Mouse (Mus musculus) MEL (cell line): ENCODE results near the gene Ppfibp2.

Source experiments
- CHD1 ChIP-seq: IDR thresholded peaks from 2 replicates; pipeline ENCODE4 v1.6.1; 2012; ENCODE audit warnings: low read depth, mild to moderate bottlenecking, inconsistent platforms, low read length, improper control_type of control experiment
- MAX ChIP-seq: IDR thresholded peaks from 2 replicates; pipeline ENCODE4 v1.6.1; 2011; ENCODE audit warnings: low read length, improper control_type of control experiment
- TBP ChIP-seq: IDR thresholded peaks from 2 replicates; pipeline ENCODE4 v1.8.0; 2011; ENCODE audit warnings: low read depth, low read length, improper control_type of control experiment
- ZMIZ1 ChIP-seq: IDR thresholded peaks from 2 replicates; pipeline ENCODE4 v1.6.1; 2012; ENCODE audit warnings: low read depth, mild to moderate bottlenecking, inconsistent platforms, low read length, improper control_type of control experiment, moderate library complexity

GRCm38 (mm10) chr7:107661189-107661842 is 66.3 kb downstream of the Ppfibp2 start:
- no peak for TF ChIP-seq CHD1
- no peak for TF ChIP-seq TBP
- no peak for TF ChIP-seq MAX
- no peak for TF ChIP-seq ZMIZ1
